In genomic region chr19:46338331-46338936, GRCm38 (mm10) we compare ENCODE assay signal across 8 mouse cellular contexts. TPM values are rescaled to one million over a fixed set of nuclear protein-coding genes. Genes with fewer than 3 reads are reported as not detected.
DNase-seq lines count a peak whose midpoint lies in the region; ATAC-seq lines count a peak whose summit lies in the region.

Gene Cuedc2 (minus strand): TSS chr19:46338702.

- H3K27ac ChIP-seq in hindbrain, embryonic 15.5 days (replicated peaks), result peak within 1 kb of the TSS; percentile 85

- H3K4me1 ChIP-seq in hindbrain, embryonic 15.5 days (replicated peaks), result peaks cover 30% of the 10 kb centered on the region

- H3K9me3 ChIP-seq in hindbrain, embryonic 15.5 days, result no peaks in the 10 kb centered on the region

- H3K9ac ChIP-seq in hindbrain, embryonic 15.5 days, result peak within 1 kb of the TSS; percentile 77

- peak within 1 kb of the TSS; percentile 81 for H3K4me2 ChIP-seq in hindbrain, embryonic 15.5 days

- H3K27me3 ChIP-seq in hindbrain, embryonic 15.5 days, result no peaks in the 10 kb centered on the region

- no peaks in the 10 kb centered on the region for H3K36me3 ChIP-seq in hindbrain, embryonic 15.5 days

- under 1% methylated on average over 31 of the region's 31 CpGs for WGBS in hindbrain, embryonic 15.5 days

- peak within 1 kb of the TSS; percentile 76 for H3K4me3 ChIP-seq in hindbrain, embryonic 15.5 days

- ATAC-seq in hindbrain, embryonic 15.5 days (ENCODE audit: low FRiP score, low read depth), result peak; percentile 91

- peak; percentile 89 for DNase-seq in T-cell, adult 2 months (ENCODE audit: low spot score)
- peak; percentile 98 to 100 for DNase-seq in cerebellum, postnatal 36 days
- DNase-seq in frontal cortex, postnatal 36 days (ENCODE audit: low spot score in 2 of 2), result peak; percentile 98 to 99
- peak; percentile 94 for DNase-seq in left cerebral cortex, adult 11 months (ENCODE audit: low spot score)
- peak; percentile 96 to 98 for DNase-seq in lung, postnatal 4 days
- DNase-seq in retina, postnatal 7 days (ENCODE audit: low read depth, low spot score), result peak; percentile 95
- DNase-seq in urinary bladder, adult 2 months (ENCODE audit: low spot score), result peak; percentile 88

RNA-seq across cellular contexts. Expression of gene Cuedc2, which starts in this region (rescaled TPM):
- polyA plus RNA-seq in hindbrain, embryonic 15.5 days (2015; fragmentation: Nextera tagmentation; extraction: Ambion mirVana), result 336 and 347 TPM in 2 replicates
- polyA plus RNA-seq in urinary bladder, adult 2 months (2012; rRNA removed), result 114 and 120 TPM in 2 replicates

Comparison
In these comparisons a context has a peak if more than half of its experiments do, and no peak if none do; other contexts are left out.
1. Peak in every context shown above with its lines: DNase-seq, ATAC-seq, H3K4me3 ChIP-seq and H3K27ac ChIP-seq.